Mouse (Mus musculus): ENCODE results near the gene Ruvbl1. TPM values are rescaled to one million over a fixed set of nuclear protein-coding genes. Genes with fewer than 3 reads are reported as not detected.

The Ruvbl1 gene
- polyA plus RNA-seq, 1 experiment from 2014 or later = 117 TPM

DNA sequence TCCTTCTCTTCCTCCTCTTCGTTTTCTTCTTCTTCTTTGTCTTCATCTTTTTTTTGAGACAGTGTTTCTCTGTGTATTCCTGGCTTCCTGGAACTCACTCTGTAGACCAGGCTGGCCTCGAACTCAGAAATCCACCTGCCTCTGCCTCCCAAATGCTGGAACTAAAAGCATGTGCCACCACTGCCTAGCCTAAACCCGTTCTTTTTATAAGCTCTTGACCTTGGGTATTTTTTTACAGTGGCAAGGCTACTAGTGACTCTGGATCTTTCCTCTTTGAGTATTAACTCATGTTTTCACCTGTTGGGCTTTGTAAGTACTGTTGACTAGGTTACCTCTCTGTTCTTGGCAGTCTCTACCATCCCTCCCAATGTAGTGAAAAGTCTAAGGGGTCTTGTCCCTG is 57.8 kb downstream of the Ruvbl1 start:
- no peaks in the 10 kb centered on the region for H3K9me3 ChIP-seq (replicated peaks)
- H3K4me2 ChIP-seq (replicated peaks) = no peak overlapping the region
- H3K27me3 ChIP-seq = no peaks in the 10 kb centered on the region; the same call in 1 of the 2 replicates
- H3K27ac ChIP-seq = no peak overlapping the region
- H3K4me1 ChIP-seq = peaks cover 6% of the 10 kb centered on the region
- no peak for ATAC-seq (ENCODE audit: low FRiP score)
- no peaks in the 10 kb centered on the region for H3K36me3 ChIP-seq
- no peak overlapping the region for H3K9ac ChIP-seq
- 77% methylated on average over 3 of the region's 3 CpGs for WGBS
- H3K4me3 ChIP-seq = no peak overlapping the region

DNA sequence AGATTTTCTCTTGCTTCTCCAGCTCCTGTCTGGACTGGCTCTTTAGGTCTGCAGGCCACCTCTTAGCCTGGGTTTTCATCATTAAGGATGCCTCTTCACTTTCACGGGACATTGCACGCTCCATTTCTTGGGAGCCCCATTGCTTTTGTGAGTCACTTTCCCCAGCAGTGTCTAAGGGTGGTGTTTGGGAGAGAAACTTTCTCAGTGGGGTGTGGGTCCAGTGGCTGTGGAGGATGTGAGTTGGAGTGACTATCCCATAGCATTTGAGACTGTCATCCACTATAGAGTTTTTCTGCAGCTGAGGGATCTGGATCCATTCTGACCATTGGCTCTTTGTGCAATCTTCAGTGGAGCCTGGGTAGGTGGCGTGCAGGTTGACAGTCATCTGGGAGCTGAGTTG is 58.2 kb downstream of the Ruvbl1 start:
- Histone ChIP-seq H3K27me3 (no peaks in the 10 kb centered on the region; the same call in 1 of the 2 replicates), H3K27ac (no peak overlapping the region), H3K4me1 (peaks cover 6% of the 10 kb centered on the region), H3K4me3 (no peak overlapping the region), H3K4me2 (replicated peaks) (no peak overlapping the region), H3K9me3 (replicated peaks) (no peaks in the 10 kb centered on the region), H3K36me3 (no peaks in the 10 kb centered on the region), H3K9ac (no peak overlapping the region)
- 92% methylated on average over 3 of the region's 3 CpGs for WGBS
- ATAC-seq (ENCODE audit: low FRiP score) = no peak

DNA sequence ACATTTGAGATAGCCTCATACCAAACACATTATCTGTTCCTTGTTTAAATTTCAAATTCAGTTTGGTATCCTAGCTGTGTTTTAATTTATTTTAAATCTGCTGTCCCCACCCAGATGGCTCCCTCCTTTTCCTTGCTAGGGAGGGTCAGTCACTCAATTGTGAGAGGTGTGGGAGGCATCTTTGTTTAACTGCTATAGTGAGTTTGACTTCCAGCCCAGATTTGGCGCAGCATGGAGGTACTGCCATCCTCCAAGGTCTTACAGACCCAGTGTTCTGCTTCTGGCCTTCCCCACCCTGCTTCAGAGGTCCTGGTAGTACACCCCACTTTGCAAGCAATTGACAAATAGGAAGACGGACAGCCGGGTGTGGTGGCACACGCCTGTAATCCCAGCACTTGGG is 58.8 kb downstream of the Ruvbl1 start:
- H3K36me3 ChIP-seq = no peaks in the 10 kb centered on the region
- no peak for ATAC-seq (ENCODE audit: low FRiP score)
- no peak overlapping the region for H3K27ac ChIP-seq
- peaks cover 6% of the 10 kb centered on the region for H3K4me1 ChIP-seq
- H3K4me3 ChIP-seq = no peak overlapping the region
- WGBS = 91% methylated on average over 4 of the region's 4 CpGs
- no peak overlapping the region for H3K9ac ChIP-seq
- H3K27me3 ChIP-seq = no peaks in the 10 kb centered on the region; the same call in 1 of the 2 replicates
- no peak overlapping the region for H3K4me2 ChIP-seq (replicated peaks)
- no peaks in the 10 kb centered on the region for H3K9me3 ChIP-seq (replicated peaks)

DNA sequence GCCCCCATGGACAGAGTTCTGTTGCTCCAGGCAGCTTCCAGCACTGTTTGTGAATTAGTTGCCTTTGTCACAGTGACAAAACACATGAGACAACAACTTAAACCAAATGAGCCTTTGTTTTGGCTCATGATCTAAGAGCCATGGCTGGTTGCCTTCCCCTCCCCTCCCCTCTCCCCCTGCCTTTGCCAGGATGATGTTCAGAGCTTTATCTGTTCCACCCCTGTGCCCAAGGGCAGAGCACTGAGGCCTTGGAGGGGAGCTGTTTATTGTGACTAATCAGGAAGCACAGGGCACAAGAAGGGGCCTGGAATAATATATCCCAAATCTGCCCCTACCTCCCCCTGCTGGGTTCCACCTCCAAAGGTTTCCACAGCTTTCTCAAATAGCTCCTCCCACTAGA is 65.1 kb downstream of the Ruvbl1 start:
- Histone ChIP-seq H3K4me3 (no peak overlapping the region), H3K4me2 (replicated peaks) (no peak overlapping the region)
- no peak for ATAC-seq (ENCODE audit: low FRiP score)

DNA sequence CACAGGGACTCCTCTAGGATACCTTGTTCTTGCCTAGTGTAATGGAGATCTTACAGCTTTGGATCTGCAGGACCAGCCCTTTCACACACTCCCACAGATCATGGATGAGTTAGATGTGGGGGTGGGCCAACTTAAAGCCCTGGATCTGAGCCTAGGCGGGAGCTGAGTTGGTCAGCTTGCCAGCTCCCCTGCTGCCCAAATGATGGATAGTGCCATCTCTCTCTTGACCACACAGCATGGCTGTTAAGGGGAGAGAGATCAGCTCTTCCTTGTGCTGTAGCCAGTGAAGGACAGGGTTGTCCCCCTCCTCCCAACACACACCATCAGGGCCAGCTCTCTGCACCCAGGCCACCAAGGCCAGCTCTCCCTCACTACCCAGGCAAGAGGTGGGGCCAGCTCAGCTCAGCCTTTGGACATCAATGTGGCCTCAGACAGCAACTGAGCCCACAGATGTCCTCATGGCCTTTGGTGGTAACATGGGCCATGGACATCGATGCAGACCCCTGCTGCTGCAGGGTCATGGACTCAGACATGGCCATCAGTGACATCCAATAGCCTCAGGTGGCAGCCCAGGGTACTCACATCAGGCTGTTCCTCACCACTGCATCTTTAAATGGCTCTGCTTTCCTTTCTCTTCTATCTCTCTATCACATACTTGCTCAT is 75.0 kb downstream of the Ruvbl1 start:
- H3K4me3 ChIP-seq = no peak overlapping the region
- no peak overlapping the region for H3K9ac ChIP-seq
- H3K27me3 ChIP-seq = 0 out of 2 replicates have a peak, but pooled peaks cover 4% of the 10 kb centered on the region
- no peak for ATAC-seq (ENCODE audit: low FRiP score)
- no peak overlapping the region for H3K27ac ChIP-seq
- no peaks in the 10 kb centered on the region for H3K9me3 ChIP-seq (replicated peaks)
- peaks cover 7% of the 10 kb centered on the region; the same call in 1 of the 2 replicates for H3K4me1 ChIP-seq
- no peaks in the 10 kb centered on the region for H3K36me3 ChIP-seq
- WGBS = 67% methylated on average over 2 of the region's 2 CpGs
- H3K4me2 ChIP-seq (replicated peaks) = no peak overlapping the region

More for the DNA sequence above, 65.1 kb downstream of the Ruvbl1 start:
- Histone ChIP-seq H3K9ac (no peak overlapping the region), H3K36me3 (no peaks in the 10 kb centered on the region), H3K4me1 (no peaks in the 10 kb centered on the region), H3K27me3 (no peaks in the 10 kb centered on the region), H3K9me3 (replicated peaks) (no peaks in the 10 kb centered on the region), H3K27ac (no peak overlapping the region)

DNA sequence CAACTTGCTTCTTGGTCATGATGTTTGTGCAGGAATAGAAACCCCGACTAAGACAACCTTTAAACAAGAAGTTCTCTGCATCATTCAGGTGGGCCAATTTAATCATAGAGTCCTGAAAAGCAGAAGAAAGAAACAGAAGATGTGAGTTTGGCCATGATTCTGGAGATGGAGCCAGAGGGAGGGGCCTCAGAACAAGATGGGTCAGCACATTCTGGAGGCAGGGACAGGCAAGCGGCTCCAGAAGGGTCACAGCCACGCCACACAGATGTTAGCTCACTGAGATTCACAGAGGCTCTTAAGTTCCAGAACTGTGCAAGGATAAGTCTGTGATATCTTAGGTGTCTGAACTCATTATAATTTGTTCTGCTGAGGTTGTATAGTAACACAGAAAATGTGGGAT is 79.0 kb downstream of the Ruvbl1 start:
- 89% methylated on average over 3 of the region's 3 CpGs for WGBS
- Histone ChIP-seq H3K4me3 (no peak overlapping the region), H3K27ac (peak overlapping the region; percentile 60; the same call in 1 of the 2 replicates), H3K9ac (no peak overlapping the region), H3K4me1 (peaks cover 11% of the 10 kb centered on the region; the same call in 1 of the 2 replicates), H3K9me3 (replicated peaks) (no peaks in the 10 kb centered on the region), H3K36me3 (no peaks in the 10 kb centered on the region), H3K27me3 (peaks cover 19% of the 10 kb centered on the region), H3K4me2 (replicated peaks) (no peak overlapping the region)
- ATAC-seq (ENCODE audit: low FRiP score) = no peak

DNA sequence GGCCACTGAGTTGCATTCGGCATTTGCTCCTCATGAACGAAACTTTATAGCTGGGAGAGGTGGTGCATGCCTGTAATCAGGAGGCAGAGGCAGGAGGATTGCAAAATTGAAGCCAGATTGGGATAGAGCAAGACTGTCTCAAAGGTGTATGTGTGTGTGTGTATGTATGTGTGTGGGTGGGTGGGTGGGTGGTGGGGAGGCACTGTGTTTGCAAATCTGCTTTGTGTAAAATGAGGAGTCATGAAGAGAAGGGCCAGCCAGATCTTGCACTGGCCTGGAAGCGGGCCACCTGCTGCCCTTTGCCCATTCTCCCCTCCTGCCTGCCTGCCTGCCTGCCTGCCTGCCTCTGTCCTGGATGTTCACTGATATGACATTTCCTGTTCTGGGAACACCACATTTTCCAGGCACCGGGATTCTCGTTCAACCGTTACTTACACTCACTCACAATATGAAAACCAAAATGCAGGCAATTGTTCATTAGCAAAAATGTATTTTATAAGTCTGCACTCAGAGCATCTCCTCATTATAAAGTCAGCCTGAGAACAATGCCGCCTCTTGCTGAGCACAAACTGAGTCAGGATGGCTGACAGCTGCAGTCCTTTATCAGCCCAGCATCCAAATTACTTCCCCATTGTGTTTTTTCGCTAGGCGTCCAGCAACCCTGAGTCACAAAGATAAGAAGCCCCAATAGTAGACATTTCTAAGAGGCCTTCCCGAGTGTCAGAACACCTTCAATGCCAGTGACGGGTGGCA is 79.6 kb downstream of the Ruvbl1 start:
- H3K27me3 ChIP-seq = peaks cover 19% of the 10 kb centered on the region
- no peaks in the 10 kb centered on the region for H3K36me3 ChIP-seq
- H3K9me3 ChIP-seq (replicated peaks) = no peaks in the 10 kb centered on the region
- H3K4me1 ChIP-seq = peaks cover 13% of the 10 kb centered on the region; the same call in 1 of the 2 replicates
- H3K9ac ChIP-seq = 0 out of 2 replicates have a peak overlapping the region, but pooled peaks have one; percentile 23
- ATAC-seq (ENCODE audit: low FRiP score) = peak; percentile 49; the same call in 1 of the 2 replicates
- peak overlapping the region; percentile 60 for H3K27ac ChIP-seq
- WGBS = 27% methylated on average over 11 of the region's 11 CpGs
- no peak overlapping the region for H3K4me3 ChIP-seq
- peak overlapping the region; percentile 22 for H3K4me2 ChIP-seq (replicated peaks)

DNA sequence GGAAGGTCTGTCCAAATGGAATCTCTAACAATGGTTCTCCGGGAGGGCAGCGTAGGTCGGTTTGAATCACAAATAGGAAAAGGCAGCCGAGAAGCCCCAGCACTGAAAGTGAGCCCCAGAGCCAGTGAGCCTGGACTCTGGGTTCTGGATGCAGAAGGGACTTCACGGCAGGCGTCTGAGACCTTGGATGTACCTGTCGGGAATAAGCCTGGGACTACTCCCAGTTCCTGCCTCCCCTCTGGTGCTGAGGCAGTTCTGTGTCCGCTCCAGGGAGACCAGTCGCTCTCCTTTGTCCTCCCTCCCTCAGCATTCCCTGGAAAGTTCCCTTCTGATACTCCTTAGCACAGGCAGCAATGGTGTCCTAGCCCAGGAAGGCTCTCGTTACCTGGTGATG is 80.2 kb downstream of the Ruvbl1 start:
- WGBS = 19% methylated on average over 10 of the region's 10 CpGs
- Histone ChIP-seq H3K9me3 (replicated peaks) (no peaks in the 10 kb centered on the region), H3K27ac (peak overlapping the region; percentile 60), H3K4me2 (replicated peaks) (peak overlapping the region; percentile 22), H3K4me1 (peaks cover 13% of the 10 kb centered on the region; the same call in 1 of the 2 replicates), H3K27me3 (peaks cover 19% of the 10 kb centered on the region), H3K36me3 (no peaks in the 10 kb centered on the region), H3K4me3 (no peak overlapping the region), H3K9ac (0 out of 2 replicates have a peak overlapping the region, but pooled peaks have one; percentile 23)
- 0 out of 2 replicates have a peak, but pooled peaks have one; percentile 9 for ATAC-seq (ENCODE audit: low FRiP score)

Other genes starting within 250 kb of the Ruvbl1 start
- not detected in 2 replicates for gene Dnajb8, start 243.1 kb upstream of the Ruvbl1 start, polyA plus RNA-seq (2016; fragmentation: Nextera tagmentation; extraction: Ambion mirVana)
- gene Eefsec, start 18.9 kb upstream of the Ruvbl1 start, polyA plus RNA-seq (2016; fragmentation: Nextera tagmentation; extraction: Ambion mirVana) = 27.9 and 28.8 TPM in 2 replicates
- 203 and 210 TPM in 2 replicates for gene Sec61a1, start 53.5 kb downstream of the Ruvbl1 start, polyA plus RNA-seq (2016; fragmentation: Nextera tagmentation; extraction: Ambion mirVana)
- not detected in 2 replicates for gene Kbtbd12, start 172.5 kb downstream of the Ruvbl1 start, polyA plus RNA-seq (2016; fragmentation: Nextera tagmentation; extraction: Ambion mirVana)

Measured in hindbrain, embryonic 12.5 days (tissue).